Mouse (Mus musculus) megakaryocyte, embryonic 14.5 days (primary cell): Measurements from ENCODE around the gene Pam16. TPM values are rescaled to one million over a fixed set of nuclear protein-coding genes. Genes with fewer than 3 reads are reported as not detected.

Experiments used
- H3K27me3 ChIP-seq: replicated peaks from 2 replicates; pipeline ENCODE3; 2012; ENCODE audit warnings: inconsistent platforms
- H3K36me3 ChIP-seq: replicated peaks from 2 replicates; pipeline ENCODE3; 2012; ENCODE audit warnings: low read length, inconsistent platforms, mixed read lengths
- H3K4me1 ChIP-seq: 2 replicates; pipeline ENCODE4 v1.6.1; 2012; ENCODE audit warnings: inconsistent platforms
- H3K4me3 ChIP-seq: replicated peaks from 2 replicates; pipeline ENCODE3; 2012; ENCODE audit warnings: moderate library complexity, mild to moderate bottlenecking, inconsistent platforms
- H3K9me3 ChIP-seq: 2 replicates; pipeline ENCODE4 v1.6.1; 2012; ENCODE audit warnings: inconsistent platforms
- FLI1 ChIP-seq: IDR thresholded peaks from 2 replicates; pipeline ENCODE4 v1.6.1; 2012; ENCODE audit warnings: low read length, inconsistent platforms, mixed read lengths
- GATA1 ChIP-seq: IDR thresholded peaks from 3 replicates; pipeline ENCODE4 v1.6.1; 2012; ENCODE audit warnings: mixed read lengths, low read length, inconsistent platforms, borderline replicate concordance
- polyA plus RNA-seq: library from polyadenylated mRNA; stranded (reverse); fragments of >175 nt; gene quantifications from 2 replicates; pipeline ENCODE4 v1.2.3, GENCODE M21; 2012; ENCODE audit warnings: low replicate concordance; ENCODE audit not compliant: insufficient read depth

The Pam16 gene
- polyA plus RNA-seq, 1 experiment, result 137 TPM

DNA sequence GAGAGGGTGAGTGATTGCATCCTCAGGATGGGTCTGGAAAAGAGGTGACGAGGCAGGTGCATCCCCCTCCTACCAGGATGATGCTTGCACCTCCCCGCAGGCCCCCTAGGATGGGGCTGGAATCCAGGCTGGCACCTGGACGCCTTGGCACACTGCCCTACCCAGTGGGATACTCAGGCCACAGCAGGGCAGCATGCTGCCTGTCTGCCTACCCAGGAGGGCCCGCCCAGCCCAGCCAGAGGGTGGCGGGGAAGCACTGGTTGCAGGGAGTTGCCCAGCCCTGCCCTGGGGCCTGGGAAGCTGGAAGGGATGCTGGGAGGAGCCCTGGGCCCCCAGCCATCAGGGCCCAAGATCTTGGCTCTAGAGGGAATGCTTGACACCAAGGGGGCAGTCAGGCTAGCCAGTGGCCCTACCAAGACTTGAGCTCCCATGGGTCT lies 29.2 kb downstream of the Pam16 start:
- TF ChIP-seq FLI1 (no peak), GATA1 (no peak)
- H3K36me3 ChIP-seq, result no peaks in the 10 kb centered on the region
- H3K4me3 ChIP-seq, result peak overlapping the region; percentile 91
- H3K9me3 ChIP-seq, result no peaks in the 10 kb centered on the region
- peaks cover 46% of the 10 kb centered on the region for H3K4me1 ChIP-seq
- peaks cover 79% of the 10 kb centered on the region for H3K27me3 ChIP-seq

DNA sequence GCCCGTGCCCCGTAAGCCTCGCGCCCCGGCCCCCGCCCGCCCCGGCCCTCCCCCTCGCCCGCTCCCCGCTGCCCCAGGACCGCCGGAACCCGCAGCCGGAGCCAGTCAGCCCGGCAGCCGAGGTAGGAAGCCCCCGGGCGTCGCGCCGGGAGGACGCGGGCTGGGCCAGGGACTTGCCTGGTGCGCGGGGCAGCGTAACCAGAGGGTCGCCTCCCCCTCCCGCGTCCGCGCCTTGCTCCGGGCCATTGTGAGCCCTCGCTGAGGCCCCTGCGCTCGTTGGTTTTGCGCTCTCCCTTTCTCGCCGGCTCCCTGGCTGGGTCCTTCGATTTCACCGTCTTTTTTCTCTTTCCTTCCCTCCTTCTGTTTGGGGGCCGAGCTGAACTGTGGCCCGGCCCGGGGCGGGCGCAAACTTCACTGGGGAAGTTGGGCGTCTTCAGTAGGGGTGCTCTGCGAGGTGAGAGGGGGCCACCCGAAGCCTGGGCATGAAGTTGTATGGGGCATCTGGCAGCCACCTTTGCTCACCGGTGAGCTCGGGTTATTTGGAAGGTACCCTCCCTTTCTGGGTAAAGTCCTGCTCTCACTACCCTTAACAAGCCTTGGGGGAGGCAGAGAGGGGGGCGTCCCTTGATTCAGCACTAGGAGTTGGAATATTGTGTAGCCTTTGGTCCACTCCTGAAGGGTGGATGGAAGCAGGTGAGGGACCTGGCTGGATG lies 29.8 kb downstream of the Pam16 start:
- peak overlapping the region; percentile 91 for H3K4me3 ChIP-seq
- H3K4me1 ChIP-seq, result peaks cover 46% of the 10 kb centered on the region
- no peaks in the 10 kb centered on the region for H3K36me3 ChIP-seq
- no peaks in the 10 kb centered on the region for H3K9me3 ChIP-seq
- peaks cover 73% of the 10 kb centered on the region for H3K27me3 ChIP-seq
- TF ChIP-seq GATA1 (no peak), FLI1 (no peak)

DNA sequence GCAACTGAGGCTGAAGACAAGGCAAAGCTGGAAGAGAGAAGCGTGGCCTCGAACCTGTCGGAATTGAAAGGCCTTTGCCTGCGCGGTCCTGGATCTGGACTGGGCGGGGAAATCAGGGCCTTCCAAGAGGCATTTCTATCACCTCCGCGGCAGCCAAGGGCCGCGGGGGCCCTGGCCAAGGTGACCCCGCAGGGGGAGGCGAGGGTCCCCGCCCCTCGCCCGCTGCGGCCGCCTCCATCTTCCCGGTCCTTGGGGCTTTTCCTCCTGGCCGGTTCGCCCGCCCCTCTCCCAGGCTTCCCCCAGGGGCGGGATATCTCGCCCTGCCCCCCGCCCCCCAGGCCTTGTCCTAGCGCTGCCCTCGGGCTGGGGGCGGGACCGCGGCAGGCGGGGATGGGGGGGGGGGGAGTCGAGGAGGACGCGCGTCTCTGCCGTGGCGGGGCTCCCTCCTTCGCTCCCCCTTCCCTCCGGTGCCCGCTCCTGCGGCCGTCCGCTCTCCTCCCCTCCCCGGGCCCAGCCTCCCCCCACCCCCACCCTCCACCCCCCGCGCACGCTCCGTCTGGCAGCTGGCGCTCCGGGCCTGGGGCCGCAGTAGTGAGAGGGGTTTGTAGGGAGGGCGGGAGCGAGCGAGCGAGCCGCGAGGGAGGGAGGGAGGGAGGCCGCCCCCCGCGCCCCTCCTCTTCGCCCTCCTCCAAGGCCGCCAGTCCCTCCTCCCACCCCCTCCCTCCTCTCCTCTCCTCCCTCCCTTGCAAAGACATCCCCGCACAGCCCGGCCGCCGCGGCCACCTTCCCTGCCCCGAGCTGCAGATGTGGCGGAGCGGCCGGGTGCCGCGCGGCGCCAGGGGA lies 30.6 kb downstream of the Pam16 start, which contains the start of gene Glis2:
Glis2 (plus strand) TSS at position 743 of the 843 bp plus-strand sequence.
- peaks cover 65% of the 10 kb centered on the region for H3K27me3 ChIP-seq
- H3K9me3 ChIP-seq, result no peaks in the 10 kb centered on the region
- H3K4me3 ChIP-seq, result peak within 1 kb of the TSS; percentile 91
- no peaks in the 10 kb centered on the region for H3K36me3 ChIP-seq
- peaks cover 45% of the 10 kb centered on the region for H3K4me1 ChIP-seq
- TF ChIP-seq FLI1 (no peak), GATA1 (no peak)

DNA sequence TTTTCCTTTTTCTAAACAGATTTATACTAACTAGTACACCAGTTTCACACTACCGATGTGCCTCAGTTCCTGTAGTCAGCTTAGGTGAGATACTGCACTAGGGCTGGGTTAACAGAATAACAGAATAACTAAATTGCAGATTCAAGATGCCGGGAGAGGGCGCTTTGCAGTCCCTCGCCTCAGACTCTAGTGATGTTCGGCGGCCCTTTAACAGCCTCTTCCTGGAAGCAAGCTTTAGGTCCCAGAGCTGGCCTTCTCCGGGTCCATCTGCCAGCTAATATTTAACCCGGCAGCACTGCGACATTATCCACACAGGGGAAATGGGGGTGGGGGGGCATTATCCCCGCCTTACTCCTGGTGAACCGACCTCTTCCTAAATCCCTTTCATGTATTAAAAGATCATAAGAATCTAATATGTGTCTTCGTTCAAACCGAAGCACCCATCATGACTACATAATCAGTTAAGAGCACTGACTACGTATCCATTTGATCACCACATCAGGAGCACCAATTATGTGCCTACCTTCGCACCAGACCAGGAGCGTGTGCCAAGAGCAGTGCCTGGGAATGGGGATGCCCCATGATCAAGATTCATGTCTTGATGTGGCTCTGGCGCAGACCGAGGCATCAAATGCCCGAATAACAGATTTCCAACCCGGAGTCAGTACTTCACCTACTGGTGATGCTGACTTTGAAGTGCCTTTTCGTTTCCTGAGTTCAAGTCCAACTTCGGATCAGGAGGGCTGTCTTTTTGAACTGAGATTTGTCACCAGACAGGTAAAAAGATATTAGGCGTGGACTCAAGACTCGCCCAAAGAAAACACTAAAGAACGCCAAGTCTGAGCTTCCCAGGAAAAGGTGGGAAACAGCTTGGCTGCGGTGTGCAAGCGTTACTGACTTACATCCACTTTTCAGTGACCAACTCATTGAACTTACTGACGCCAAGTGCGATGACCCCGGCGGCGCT lies 31.6 kb downstream of the Pam16 start:
- H3K27me3 ChIP-seq, result peaks cover 55% of the 10 kb centered on the region
- no peaks in the 10 kb centered on the region for H3K36me3 ChIP-seq
- H3K4me1 ChIP-seq, result peaks cover 36% of the 10 kb centered on the region
- TF ChIP-seq GATA1, result no peak
- TF ChIP-seq FLI1, result no peak
- no peaks in the 10 kb centered on the region for H3K9me3 ChIP-seq
- peak overlapping the region; percentile 91 for H3K4me3 ChIP-seq

DNA sequence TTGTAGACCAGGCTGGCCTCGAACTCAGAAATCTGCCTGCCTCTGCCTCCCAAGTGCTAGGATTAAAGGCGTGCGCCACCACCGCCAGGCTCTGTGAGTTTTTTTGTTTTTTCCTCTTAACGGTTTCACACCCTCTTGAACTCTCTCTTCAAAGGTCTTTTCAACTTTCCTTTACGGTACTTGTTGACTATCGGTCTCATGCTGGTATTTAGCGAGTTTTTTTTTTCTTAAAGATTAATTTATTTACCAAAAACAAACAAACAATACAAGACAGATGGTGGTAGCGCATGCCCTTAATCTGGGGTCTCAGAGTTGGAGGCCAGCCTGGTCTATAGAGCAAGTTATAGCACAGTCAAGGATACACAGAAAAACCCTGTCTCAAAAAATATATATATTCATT lies 34.6 kb downstream of the Pam16 start:
- H3K36me3 ChIP-seq, result no peaks in the 10 kb centered on the region
- no peak overlapping the region for H3K4me3 ChIP-seq
- H3K4me1 ChIP-seq, result peaks cover 44% of the 10 kb centered on the region
- peaks cover 26% of the 10 kb centered on the region for H3K27me3 ChIP-seq
- TF ChIP-seq GATA1 (no peak), FLI1 (no peak)
- no peaks in the 10 kb centered on the region for H3K9me3 ChIP-seq

DNA sequence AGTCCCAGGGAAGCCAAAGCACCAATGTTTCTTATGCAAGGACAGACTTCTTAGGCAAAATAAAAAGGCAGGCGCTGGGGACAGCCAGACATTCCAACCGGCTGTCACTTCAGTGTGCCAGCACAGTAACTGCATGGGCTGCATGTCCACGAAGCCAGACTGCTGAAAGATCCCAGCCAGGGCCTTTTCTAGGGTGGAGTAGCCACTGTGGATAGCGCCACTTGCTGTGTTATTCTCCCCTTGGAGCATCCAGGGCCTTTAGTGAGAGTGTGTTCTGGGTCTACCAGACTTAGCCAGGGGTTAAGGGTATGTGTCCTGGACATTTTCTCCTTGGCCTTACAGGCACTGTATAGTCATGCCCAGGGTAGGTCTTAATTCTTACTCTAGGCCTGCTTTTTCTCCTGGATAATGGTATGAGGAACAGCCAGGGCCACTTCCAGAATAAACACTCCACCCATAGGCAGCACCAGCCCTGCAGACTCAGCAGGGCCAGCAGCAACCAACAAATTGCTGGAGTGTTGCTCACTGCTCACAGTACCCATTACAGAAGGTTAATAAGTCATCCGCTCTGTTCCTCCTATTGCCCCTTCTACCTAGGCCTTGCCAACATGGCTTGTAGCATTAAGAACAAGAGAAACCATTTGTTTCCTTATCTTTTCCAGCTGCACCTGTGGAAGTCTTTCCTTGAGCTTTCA lies 37.1 kb downstream of the Pam16 start:
- Histone ChIP-seq H3K27me3 (peaks cover 3% of the 10 kb centered on the region), H3K36me3 (no peaks in the 10 kb centered on the region), H3K9me3 (no peaks in the 10 kb centered on the region), H3K4me1 (peaks cover 40% of the 10 kb centered on the region), H3K4me3 (peak overlapping the region; percentile 74)
- TF ChIP-seq GATA1 (no peak), FLI1 (no peak)

DNA sequence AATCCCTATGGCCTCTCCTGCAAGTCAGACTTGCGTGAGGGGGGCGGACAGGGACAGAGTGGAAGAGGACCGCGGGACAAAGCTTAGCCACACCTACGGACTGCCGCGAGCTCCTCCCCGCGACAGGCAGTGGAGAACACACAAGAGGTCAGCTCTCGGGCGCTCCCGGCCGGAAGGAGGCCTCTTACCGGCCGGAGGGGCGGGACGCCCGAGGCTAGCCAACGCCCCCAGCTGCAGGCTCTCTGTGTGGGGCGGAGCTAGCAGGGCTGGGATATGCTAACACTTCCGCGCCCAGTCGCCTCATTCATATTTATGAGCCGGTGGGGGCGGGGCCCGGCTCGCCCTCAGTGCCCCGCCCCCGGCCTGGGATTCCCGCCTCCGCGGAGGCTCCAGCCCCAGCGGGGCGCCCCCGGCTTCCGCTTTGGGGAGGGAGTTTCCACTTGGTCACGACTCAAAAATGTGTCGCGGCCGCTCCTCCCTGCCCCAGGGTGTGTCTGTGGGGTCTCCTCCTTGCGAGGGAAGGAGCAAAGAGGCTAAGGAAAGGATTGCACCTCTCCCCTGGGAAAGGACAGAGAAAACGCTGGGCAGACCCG lies 38.2 kb downstream of the Pam16 start:
- no peaks in the 10 kb centered on the region for H3K36me3 ChIP-seq
- TF ChIP-seq FLI1 (peak; percentile 45; the same call in 1 of the 2 replicates), GATA1 (no peak)
- no peaks in the 10 kb centered on the region for H3K27me3 ChIP-seq
- H3K9me3 ChIP-seq, result no peaks in the 10 kb centered on the region
- H3K4me3 ChIP-seq, result peak overlapping the region; percentile 91
- peaks cover 40% of the 10 kb centered on the region for H3K4me1 ChIP-seq

DNA sequence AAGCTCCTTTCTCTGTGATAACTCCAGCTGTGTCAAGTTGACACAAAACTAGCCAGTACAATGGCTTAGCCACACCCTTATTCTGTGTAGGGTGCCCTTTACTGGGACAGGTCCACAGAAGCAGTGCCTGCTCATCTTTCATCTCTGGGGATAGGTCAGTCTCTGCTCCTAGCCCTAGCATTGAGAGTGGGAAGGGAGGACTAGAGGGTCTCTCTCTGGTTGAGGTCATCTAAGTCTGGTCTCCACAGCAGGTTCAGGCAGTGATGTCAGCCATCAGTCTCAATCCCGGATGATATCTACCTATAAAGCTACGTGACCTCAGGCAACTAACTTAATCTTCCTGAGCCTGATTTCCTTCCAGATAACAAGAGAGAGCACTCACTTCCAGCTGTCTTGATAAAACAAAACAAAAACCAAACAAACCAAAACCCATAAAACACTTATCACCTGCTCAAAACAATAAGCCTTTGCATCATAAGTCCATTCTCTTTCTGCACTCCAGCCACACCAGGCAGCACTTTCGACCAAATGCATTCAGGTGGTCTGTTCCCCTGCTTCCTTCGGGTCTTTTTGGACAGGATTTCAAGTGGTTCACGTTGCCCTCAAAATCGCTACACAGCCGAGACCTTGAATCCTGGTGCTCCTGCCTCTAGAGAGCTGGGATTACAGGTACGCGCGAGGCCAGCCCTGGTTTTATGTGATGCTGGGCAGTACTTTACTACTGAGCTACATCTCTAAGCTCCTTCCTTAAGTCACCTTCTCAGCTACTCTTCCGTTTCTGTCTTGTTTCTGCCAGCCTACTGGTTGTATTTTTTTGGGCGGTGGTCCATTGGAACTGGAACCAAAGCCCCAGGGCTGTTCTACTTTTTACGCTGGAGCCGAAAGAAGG lies 38.9 kb downstream of the Pam16 start:
- H3K27me3 ChIP-seq, result no peaks in the 10 kb centered on the region
- peaks cover 40% of the 10 kb centered on the region for H3K4me1 ChIP-seq
- H3K9me3 ChIP-seq, result no peaks in the 10 kb centered on the region
- H3K36me3 ChIP-seq, result no peaks in the 10 kb centered on the region
- H3K4me3 ChIP-seq, result peak overlapping the region; percentile 91
- TF ChIP-seq FLI1 (no peak), GATA1 (no peak)
